Mouse (Mus musculus): ENCODE measurements around the gene Ybx1. TPM values are rescaled to one million over a fixed set of nuclear protein-coding genes. Genes with fewer than 3 reads are reported as not detected.
A peak's percentile ranks its signal among the peaks of the same experiment; 100 is the strongest.
"Not testable (repeated sequence)": the region's sequence is repeated elsewhere in the genome, so short reads cannot be mapped to it uniquely, and the experiment has no call there.

Ybx1 gene
- polyA plus RNA-seq, 1 experiment from 2014 or later, result 635 TPM

DNA sequence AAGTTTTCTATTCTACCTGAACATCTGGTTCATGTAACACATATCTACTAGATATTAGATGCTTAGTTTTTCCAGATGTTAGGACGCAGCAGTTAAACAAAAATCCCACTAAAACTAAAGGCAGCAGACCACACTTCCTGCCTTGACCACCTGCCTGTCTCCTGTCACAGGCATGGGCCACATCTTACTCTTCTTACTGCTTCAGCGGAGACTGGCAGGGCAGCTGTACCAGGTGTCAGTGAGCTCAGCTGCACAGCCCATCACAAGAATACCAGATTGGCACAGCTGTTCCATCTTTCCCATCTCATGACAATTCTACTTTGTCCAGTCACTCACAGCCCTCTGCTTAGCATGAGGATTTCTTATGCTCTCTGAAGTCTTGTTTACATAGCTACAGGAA, 3.0 kb upstream of the Ybx1 start:
- no peak overlapping the region for H3K4me2 ChIP-seq
- H3K27ac ChIP-seq, result no peak overlapping the region
- no peak overlapping the region for H3K4me3 ChIP-seq
- H3K9ac ChIP-seq, result no peak overlapping the region
- H3K27me3 ChIP-seq, result no peaks in the 10 kb centered on the region
- no peaks in the 10 kb centered on the region for H3K36me3 ChIP-seq
- H3K9me3 ChIP-seq, result no peaks in the 10 kb centered on the region
- H3K4me1 ChIP-seq, result peaks cover 8% of the 10 kb centered on the region
- no peak for ATAC-seq (ENCODE audit: borderline replicate concordance, extremely low read depth, low FRiP score, low TSS enrichment)
- 75% methylated on average over 2 of the region's 2 CpGs for WGBS

- Histone ChIP-seq H3K4me3 (peak overlapping the region; percentile 93), H3K9ac (peak overlapping the region; percentile 82), H3K27me3 (no peaks in the 10 kb centered on the region), H3K9me3 (no peaks in the 10 kb centered on the region), H3K4me2 (peak overlapping the region; percentile 73), H3K27ac (peak overlapping the region; percentile 94), H3K36me3 (peaks cover 8% of the 10 kb centered on the region; the same call in 1 of the 2 replicates), H3K4me1 (peaks cover 20% of the 10 kb centered on the region)
- no peak for ATAC-seq (ENCODE audit: borderline replicate concordance, extremely low read depth, low FRiP score, low TSS enrichment)
- WGBS, result 6% methylated on average over 6 of the region's 6 CpGs
These were observed 690 bp upstream of the Ybx1 start for GRCm38 (mm10) chr4:119295134-119295453.

- Histone ChIP-seq H3K9ac (peak overlapping the region; percentile 85), H3K27ac (peak overlapping the region; percentile 87), H3K36me3 (peaks cover 8% of the 10 kb centered on the region; the same call in 1 of the 2 replicates), H3K27me3 (no peaks in the 10 kb centered on the region), H3K4me2 (peak overlapping the region; percentile 70), H3K4me1 (peaks cover 20% of the 10 kb centered on the region), H3K9me3 (no peaks in the 10 kb centered on the region), H3K4me3 (peak overlapping the region; percentile 93)
- WGBS, result 1% methylated on average over 48 of the region's 80 CpGs
- peak; percentile 36 for ATAC-seq (ENCODE audit: borderline replicate concordance, extremely low read depth, low FRiP score, low TSS enrichment)
These were observed 688 bp downstream of the Ybx1 start for GRCm38 (mm10) chr4:119293574-119294258.

DNA sequence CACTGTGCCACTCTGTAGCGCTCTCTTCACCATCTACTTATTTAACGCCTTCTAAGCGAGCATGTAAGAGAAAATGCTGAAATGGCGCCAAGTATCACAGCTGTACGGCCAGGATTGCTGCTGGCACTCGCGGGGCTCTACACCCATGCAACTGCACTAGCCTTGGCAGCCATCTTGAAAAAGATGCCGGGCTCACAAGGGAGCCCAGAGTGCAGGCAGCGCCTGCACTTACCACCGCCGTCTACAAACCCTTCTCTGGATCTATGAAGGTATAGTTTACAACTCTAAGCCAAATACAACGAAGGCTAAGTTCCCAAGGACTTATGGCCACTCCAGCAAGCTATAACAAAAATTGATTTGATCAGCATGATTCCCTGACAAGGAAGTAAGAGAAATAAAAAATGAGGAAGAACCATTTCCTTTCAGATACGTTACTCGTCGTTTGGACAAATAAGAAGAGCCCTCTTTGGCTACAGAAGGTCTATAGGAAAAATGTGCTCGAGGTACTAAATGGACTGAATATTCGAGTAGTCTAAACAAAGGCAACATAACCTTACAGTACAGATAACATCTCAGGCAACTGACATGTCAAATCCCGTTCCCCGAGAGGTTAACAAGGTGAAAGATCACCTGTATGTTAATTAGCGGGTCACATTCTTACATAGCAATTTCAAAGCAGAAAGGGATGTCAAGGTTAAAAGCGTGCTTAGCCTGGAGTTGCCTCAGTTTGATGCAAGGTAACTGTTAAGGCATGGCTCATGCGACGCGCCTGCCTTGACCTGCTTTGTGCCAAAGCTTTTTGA, 1.4 kb downstream of the Ybx1 start:
- H3K4me3 ChIP-seq, result peak overlapping the region; percentile 93
- H3K4me1 ChIP-seq, result peaks cover 21% of the 10 kb centered on the region
- H3K4me2 ChIP-seq, result peak overlapping the region; percentile 70
- H3K9me3 ChIP-seq, result no peaks in the 10 kb centered on the region
- no peak overlapping the region for H3K27ac ChIP-seq
- peak overlapping the region; percentile 85 for H3K9ac ChIP-seq
- no peaks in the 10 kb centered on the region for H3K27me3 ChIP-seq
- H3K36me3 ChIP-seq, result peaks cover 13% of the 10 kb centered on the region; the same call in 1 of the 2 replicates
- under 1% methylated on average over 24 of the region's 24 CpGs for WGBS
- no peak for ATAC-seq (ENCODE audit: borderline replicate concordance, extremely low read depth, low FRiP score, low TSS enrichment)

GRCm38 (mm10) chr4:119291921-119292320, 2.5 kb downstream of the Ybx1 start:
- ATAC-seq (ENCODE audit: borderline replicate concordance, extremely low read depth, low FRiP score, low TSS enrichment), result no peak
- no peaks in the 10 kb centered on the region for H3K9me3 ChIP-seq
- peak overlapping the region; percentile 70 for H3K4me2 ChIP-seq
- WGBS, result 69% methylated on average over 1 of the region's 1 CpGs
- no peak overlapping the region for H3K27ac ChIP-seq
- no peaks in the 10 kb centered on the region for H3K27me3 ChIP-seq
- H3K4me1 ChIP-seq, result peaks cover 27% of the 10 kb centered on the region
- peaks cover 13% of the 10 kb centered on the region; the same call in 1 of the 2 replicates for H3K36me3 ChIP-seq
- peak overlapping the region; percentile 93 for H3K4me3 ChIP-seq
- peak overlapping the region; percentile 85; the same call in 1 of the 2 replicates for H3K9ac ChIP-seq

DNA sequence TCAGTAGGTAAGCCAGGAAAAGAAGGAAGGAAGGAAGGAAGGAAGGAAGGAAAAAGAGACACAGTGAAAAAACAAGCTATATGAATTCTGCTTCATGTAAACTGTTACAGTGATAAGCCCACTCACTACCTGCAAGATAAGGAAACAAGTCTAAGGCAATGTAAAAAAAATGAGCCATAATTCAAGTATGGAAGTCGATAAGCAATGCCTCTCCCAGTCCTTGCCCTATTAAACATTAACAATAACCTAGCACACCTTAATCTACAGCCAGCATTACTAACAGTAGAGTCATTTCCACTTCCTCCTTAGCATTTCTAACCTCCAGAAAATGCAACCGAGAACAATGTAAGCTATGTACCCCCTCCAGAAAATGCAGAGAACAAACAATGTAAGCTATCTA, 9.1 kb downstream of the Ybx1 start:
- WGBS, result 55% methylated on average over 2 of the region's 2 CpGs
- H3K27ac ChIP-seq, result no peak overlapping the region

GRCm38 (mm10) chr4:119284861-119285260, 9.5 kb downstream of the Ybx1 start:
- H3K36me3 ChIP-seq, result peaks cover 58% of the 10 kb centered on the region
- WGBS, result 73% methylated on average over 1 of the region's 1 CpGs
- no peaks in the 10 kb centered on the region for H3K27me3 ChIP-seq
- no peak overlapping the region for H3K27ac ChIP-seq
- no peak overlapping the region for H3K9ac ChIP-seq
- peaks cover 10% of the 10 kb centered on the region; the same call in 1 of the 2 replicates for H3K4me1 ChIP-seq
- ATAC-seq (ENCODE audit: borderline replicate concordance, extremely low read depth, low FRiP score, low TSS enrichment), result no peak
- no peaks in the 10 kb centered on the region for H3K9me3 ChIP-seq
- H3K4me3 ChIP-seq, result no peak overlapping the region
- H3K4me2 ChIP-seq, result no peak overlapping the region

More for the DNA sequence above, 9.1 kb downstream of the Ybx1 start:
- H3K36me3 ChIP-seq, result peaks cover 54% of the 10 kb centered on the region
- no peak overlapping the region for H3K4me2 ChIP-seq
- H3K27me3 ChIP-seq, result no peaks in the 10 kb centered on the region
- ATAC-seq (ENCODE audit: borderline replicate concordance, extremely low read depth, low FRiP score, low TSS enrichment), result no peak
- no peak overlapping the region for H3K9ac ChIP-seq
- no peak overlapping the region for H3K4me3 ChIP-seq
- no peaks in the 10 kb centered on the region for H3K9me3 ChIP-seq
- peaks cover 10% of the 10 kb centered on the region; the same call in 1 of the 2 replicates for H3K4me1 ChIP-seq

DNA sequence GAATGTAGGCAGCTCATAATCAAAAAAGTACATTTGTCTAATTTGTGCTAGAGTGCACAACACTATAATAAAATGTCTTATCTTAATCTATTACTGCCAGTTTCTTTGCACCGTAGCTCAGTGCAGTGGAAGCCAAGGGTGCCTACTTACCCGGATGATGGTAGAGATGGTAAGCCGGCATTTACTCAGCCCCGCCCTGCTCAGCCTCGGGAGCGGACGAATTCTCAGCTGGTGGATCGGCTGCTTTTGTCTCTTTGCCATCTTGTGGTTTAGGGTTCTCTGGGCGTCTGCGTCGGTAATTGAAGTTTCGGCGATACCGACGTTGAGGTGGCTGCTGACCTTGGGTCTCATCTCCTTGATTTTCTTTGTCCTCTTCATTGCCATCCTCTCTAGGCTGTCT, 15.6 kb downstream of the Ybx1 start:
- WGBS, result 87% methylated on average over 15 of the region's 15 CpGs
- H3K36me3 ChIP-seq, result peaks cover 90% of the 10 kb centered on the region
- H3K4me1 ChIP-seq; H3K4me2 ChIP-seq; H3K27ac ChIP-seq; ATAC-seq (ENCODE audit: borderline replicate concordance, extremely low read depth, low FRiP score, low TSS enrichment); H3K9ac ChIP-seq; H3K27me3 ChIP-seq; H3K9me3 ChIP-seq; H3K4me3 ChIP-seq: not testable (repeated sequence)

GRCm38 (mm10) chr4:119275726-119276125, 18.7 kb downstream of the Ybx1 start:
- H3K4me3 ChIP-seq, result no peak overlapping the region
- peaks cover 85% of the 10 kb centered on the region for H3K36me3 ChIP-seq
- H3K4me2 ChIP-seq, result no peak overlapping the region
- H3K9ac ChIP-seq, result no peak overlapping the region
- no peak for ATAC-seq (ENCODE audit: borderline replicate concordance, extremely low read depth, low FRiP score, low TSS enrichment)
- H3K4me1 ChIP-seq, result no peaks in the 10 kb centered on the region
- no peaks in the 10 kb centered on the region for H3K9me3 ChIP-seq
- no peaks in the 10 kb centered on the region for H3K27me3 ChIP-seq
- peak overlapping the region; percentile 70 for H3K27ac ChIP-seq
- WGBS, result 70% methylated on average over 2 of the region's 2 CpGs

DNA sequence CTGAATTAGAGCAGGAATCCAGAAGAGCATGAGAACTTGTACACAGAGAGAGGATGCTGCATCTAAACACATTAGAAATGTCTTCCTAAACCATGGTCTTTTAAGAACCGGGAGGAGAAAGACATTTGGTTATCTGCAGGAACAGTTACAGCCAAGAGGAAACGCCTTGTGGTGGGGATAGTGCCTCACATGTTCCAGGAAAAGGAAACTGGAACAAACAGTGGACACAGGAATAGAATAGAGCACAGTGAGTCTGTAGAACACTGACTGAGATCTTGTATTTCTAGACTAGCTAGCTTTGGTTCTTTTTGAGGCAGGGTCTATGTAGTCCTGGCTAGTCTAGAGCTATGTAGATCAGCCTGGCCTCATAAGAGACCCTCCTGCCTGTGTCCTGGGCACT, 19.2 kb downstream of the Ybx1 start:
- Histone ChIP-seq H3K9ac (no peak overlapping the region), H3K4me1 (no peaks in the 10 kb centered on the region), H3K9me3 (no peaks in the 10 kb centered on the region), H3K27me3 (no peaks in the 10 kb centered on the region), H3K4me3 (no peak overlapping the region), H3K4me2 (no peak overlapping the region), H3K27ac (peak overlapping the region; percentile 70), H3K36me3 (peaks cover 86% of the 10 kb centered on the region)
- ATAC-seq (ENCODE audit: borderline replicate concordance, extremely low read depth, low FRiP score, low TSS enrichment), result no peak
- WGBS, result 71% methylated on average over 2 of the region's 2 CpGs

DNA sequence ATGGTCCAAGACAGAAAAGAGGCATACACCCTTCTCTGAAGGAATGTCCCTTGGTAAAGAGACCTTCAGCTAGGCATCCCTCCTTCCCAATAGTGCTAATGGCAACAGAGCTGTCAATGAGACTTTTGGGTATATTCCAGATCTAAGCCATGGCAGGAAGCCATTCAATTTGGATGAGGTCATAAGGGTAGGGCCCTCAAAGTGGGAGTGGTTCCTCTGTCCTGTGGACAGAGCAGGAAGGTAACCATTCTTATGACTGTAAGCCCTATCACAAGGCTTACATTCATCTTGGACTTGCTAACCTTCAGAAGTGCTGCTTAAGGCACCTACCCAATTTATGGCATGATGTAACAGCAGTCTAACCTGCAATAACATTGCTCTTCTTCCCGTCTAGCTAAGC, 19.8 kb downstream of the Ybx1 start:
- no peaks in the 10 kb centered on the region for H3K4me1 ChIP-seq
- no peak overlapping the region for H3K4me2 ChIP-seq
- no peak overlapping the region for H3K4me3 ChIP-seq
- H3K9me3 ChIP-seq, result no peaks in the 10 kb centered on the region
- 71% methylated on average over 1 of the region's 1 CpGs for WGBS
- H3K9ac ChIP-seq, result no peak overlapping the region
- ATAC-seq (ENCODE audit: borderline replicate concordance, extremely low read depth, low FRiP score, low TSS enrichment), result no peak
- no peaks in the 10 kb centered on the region for H3K27me3 ChIP-seq
- H3K36me3 ChIP-seq, result peaks cover 85% of the 10 kb centered on the region
- peak overlapping the region; percentile 46 for H3K27ac ChIP-seq

DNA sequence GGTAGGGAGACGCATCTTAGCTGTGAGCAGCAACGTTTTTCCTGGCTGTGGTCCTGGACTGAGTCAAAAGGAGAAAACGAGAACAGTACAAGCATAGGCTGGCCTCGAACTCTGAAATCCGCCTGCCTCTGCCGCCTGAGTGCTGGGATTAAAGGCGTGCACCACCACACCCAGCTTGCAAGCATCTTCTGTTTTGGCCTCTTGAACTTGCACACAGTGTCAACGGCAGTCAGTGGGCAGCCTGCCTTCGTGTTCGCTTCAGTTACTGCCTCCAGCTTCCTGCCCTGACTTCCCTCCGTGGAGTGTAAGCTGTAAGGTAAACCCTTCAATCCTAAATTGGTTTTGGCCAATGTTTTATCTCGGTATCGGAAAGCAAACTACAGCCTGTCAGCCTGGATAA, 27.8 kb downstream of the Ybx1 start:
- Histone ChIP-seq H3K4me1 (no peaks in the 10 kb centered on the region), H3K9ac (no peak overlapping the region), H3K27ac (no peak overlapping the region), H3K4me3 (no peak overlapping the region), H3K4me2 (no peak overlapping the region), H3K9me3 (no peaks in the 10 kb centered on the region), H3K27me3 (no peaks in the 10 kb centered on the region), H3K36me3 (peaks cover 18% of the 10 kb centered on the region)
- no peak for ATAC-seq (ENCODE audit: borderline replicate concordance, extremely low read depth, low FRiP score, low TSS enrichment)
- WGBS, result 63% methylated on average over 13 of the region's 13 CpGs

All from lung, embryonic 15.5 days (tissue).